Mouse (Mus musculus) urinary bladder, postnatal 25 days (tissue): Measurements from ENCODE around the gene Cald1.

ENCODE experiments used
- DNase-seq: peaks from one replicate; pipeline ENCODE4 v3.0.0; 2022; ENCODE audit warnings: low spot score

The Cald1 gene

GRCm38 (mm10) chr6:34719141-34719680 lies 120.9 kb downstream of the Cald1 start:
- no peak for DNase-seq

- DNase-seq = no peak
Observed at GRCm38 (mm10) chr6:34720447-34720846, 122.1 kb downstream of the Cald1 start.

GRCm38 (mm10) chr6:34721740-34722139 lies 123.4 kb downstream of the Cald1 start:
- DNase-seq = no peak

GRCm38 (mm10) chr6:34722660-34723059 lies 124.4 kb downstream of the Cald1 start:
- no peak for DNase-seq

- no peak for DNase-seq
Observed at GRCm38 (mm10) chr6:34723250-34723904, 125.1 kb downstream of the Cald1 start.

GRCm38 (mm10) chr6:34725660-34726059 lies 127.4 kb downstream of the Cald1 start:
- no peak for DNase-seq

- DNase-seq = no peak
Observed at GRCm38 (mm10) chr6:34726104-34726503, 127.8 kb downstream of the Cald1 start.

GRCm38 (mm10) chr6:34727316-34727983 lies 129.2 kb downstream of the Cald1 start:
- no peak for DNase-seq

- no peak for DNase-seq
Observed at GRCm38 (mm10) chr6:34729449-34730151, 131.3 kb downstream of the Cald1 start.

GRCm38 (mm10) chr6:34731007-34731406 lies 132.7 kb downstream of the Cald1 start:
- DNase-seq = no peak

- DNase-seq = no peak
Observed at GRCm38 (mm10) chr6:34731529-34731928, 133.2 kb downstream of the Cald1 start.

GRCm38 (mm10) chr6:34734940-34735695 lies 136.8 kb downstream of the Cald1 start:
- DNase-seq = no peak

GRCm38 (mm10) chr6:34736934-34737333 lies 138.6 kb downstream of the Cald1 start:
- no peak for DNase-seq

GRCm38 (mm10) chr6:34743946-34744345 lies 145.6 kb downstream of the Cald1 start:
- no peak for DNase-seq

- DNase-seq = no peak
Observed at GRCm38 (mm10) chr6:34747846-34748245, 149.5 kb downstream of the Cald1 start.

GRCm38 (mm10) chr6:34748566-34748965 lies 150.3 kb downstream of the Cald1 start:
- DNase-seq = no peak

GRCm38 (mm10) chr6:34749526-34749925 lies 151.2 kb downstream of the Cald1 start:
- no peak for DNase-seq

- no peak for DNase-seq
Observed at GRCm38 (mm10) chr6:34750487-34751120, 152.3 kb downstream of the Cald1 start.

GRCm38 (mm10) chr6:34751625-34752024 lies 153.3 kb downstream of the Cald1 start:
- no peak for DNase-seq

GRCm38 (mm10) chr6:34754448-34754847 lies 156.1 kb downstream of the Cald1 start:
- peak; percentile 13 for DNase-seq

- no peak for DNase-seq
Observed at GRCm38 (mm10) chr6:34758340-34758739, 160.0 kb downstream of the Cald1 start.

- peak; percentile 35 for DNase-seq
Observed at GRCm38 (mm10) chr6:34760023-34760422, 161.7 kb downstream of the Cald1 start.
